In the genomic region with DNA sequence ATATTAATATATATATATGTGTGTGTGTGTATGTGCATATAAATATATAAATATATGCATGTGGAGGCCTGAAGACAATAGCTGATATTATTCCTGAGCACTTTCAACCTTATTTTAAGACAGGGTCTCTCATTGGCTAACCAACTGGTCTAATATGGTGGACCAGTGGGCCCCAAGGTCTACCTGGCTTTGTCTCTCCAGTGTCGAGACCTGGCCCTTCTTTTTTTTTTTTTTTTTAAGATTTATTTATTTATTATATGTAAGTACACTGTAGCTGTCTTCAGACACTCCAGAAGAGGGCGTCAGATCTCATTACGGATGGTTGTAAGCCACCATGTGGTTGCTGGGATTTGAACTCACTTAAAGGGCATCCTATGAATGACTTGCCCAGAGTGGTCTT, we compare ENCODE assay signal across 2 mouse cellular contexts.
TF ChIP-seq lines count a peak whose summit lies in the region.

No protein-coding gene starts in this region.

TF ChIP-seq in ES-E14, 5 proteins besides CTCF, POLR2A, EP300 and RAD21:
- TF ChIP-seq ZNF384 (IDR thresholded peaks at IDR 0.05; ENCODE audit: low read depth, low read length): 0 out of 2 replicates have a peak, but pooled peaks have one; percentile 50

TF ChIP-seq in MEL, 35 proteins besides CTCF, POLR2A, EP300 and RAD21:
- TF ChIP-seq ZNF384 (IDR thresholded peaks at IDR 0.05; ENCODE audit: low read depth, low read length) (peak; percentile 71), SMC3 (IDR thresholded peaks at IDR 0.05; ENCODE audit: low read depth, low read length) (peak; percentile 15; the same call in 1 of the 2 replicates)
